Mouse (Mus musculus) intestine, embryonic 14.5 days (tissue): ENCODE measurements around the gene Atp7b. TPM values are rescaled to one million over a fixed set of nuclear protein-coding genes. Genes with fewer than 3 reads are reported as not detected.
A peak's percentile ranks its signal among the peaks of the same experiment; 100 is the strongest.

ENCODE experiments used
- ATAC-seq: fragments of 200-750 bp; cut with Nextera tagmentation; replicated peaks from 2 replicates; pipeline ENCODE4 v1.8.0; 2017; ENCODE audit warnings: low read depth, moderate number of reproducible peaks, moderate TSS enrichment, moderate library complexity; ENCODE audit not compliant: low FRiP score, low TSS enrichment
- DNase-seq: peaks from one replicate; pipeline ENCODE4 v3.0.0-alpha.2; 2018; ENCODE audit warnings: low spot score
- H3K27ac ChIP-seq: fragments of 300-500 bp; sonication (generic); 2 replicates; pipeline ENCODE4 v1.5.1; 2014; ENCODE audit warnings: low read depth, mild to moderate bottlenecking, control low read depth
- H3K27me3 ChIP-seq: fragments of 300-500 bp; sonication (generic); replicated peaks from 2 replicates; pipeline ENCODE4 v1.6.1; 2014; ENCODE audit warnings: low read length, control low read depth; ENCODE audit not compliant: control insufficient read depth, insufficient read depth
- H3K36me3 ChIP-seq: fragments of 300-500 bp; sonication (generic); 2 replicates; pipeline ENCODE4 v1.6.1; 2014; ENCODE audit warnings: low read length, control low read depth; ENCODE audit not compliant: control insufficient read depth, insufficient read depth
- H3K4me1 ChIP-seq: fragments of 300-500 bp; sonication (generic); replicated peaks from 2 replicates; pipeline ENCODE4 v1.6.1; 2014; ENCODE audit warnings: low read length, control low read depth, mixed read lengths; ENCODE audit not compliant: control insufficient read depth, insufficient read depth
- H3K4me2 ChIP-seq: fragments of 300-500 bp; sonication (generic); 2 replicates; pipeline ENCODE4 v1.6.1; 2014; ENCODE audit warnings: low read length
- H3K4me3 ChIP-seq: fragments of 300-500 bp; sonication (generic); 2 replicates; pipeline ENCODE4 v1.5.1; 2014; ENCODE audit warnings: low read depth, low read length, control low read depth, mixed read lengths
- H3K9ac ChIP-seq: fragments of 300-500 bp; sonication (generic); 2 replicates; pipeline ENCODE4 v1.6.1; 2014; ENCODE audit warnings: mild to moderate bottlenecking, low read length
- H3K9me3 ChIP-seq: fragments of 300-500 bp; sonication (generic); 2 replicates; pipeline ENCODE4 v1.6.1; 2016; ENCODE audit warnings: low read length, control low read depth; ENCODE audit not compliant: control insufficient read depth
- WGBS: fragments of 180-500 bp; shearing (Covaris S2); extraction: QIAGEN DNeasy Blood & Tissue Kit; methylation state at CpG from one replicate; pipeline ENCODE4 v1.1.7; 2014; 5-methylcytosine and 5-hydroxymethylcytosine counted together
- polyA plus RNA-seq: library from polyadenylated mRNA; unstranded; fragments of >200 nt; fragmentation: Nextera tagmentation; extraction: Ambion mirVana; gene quantifications from 2 replicates; pipeline ENCODE4 v1.2.1, GENCODE M21; 2014

The Atp7b gene
- polyA plus RNA-seq, 1 experiment from 2014 or later, result 4.1 TPM

DNA sequence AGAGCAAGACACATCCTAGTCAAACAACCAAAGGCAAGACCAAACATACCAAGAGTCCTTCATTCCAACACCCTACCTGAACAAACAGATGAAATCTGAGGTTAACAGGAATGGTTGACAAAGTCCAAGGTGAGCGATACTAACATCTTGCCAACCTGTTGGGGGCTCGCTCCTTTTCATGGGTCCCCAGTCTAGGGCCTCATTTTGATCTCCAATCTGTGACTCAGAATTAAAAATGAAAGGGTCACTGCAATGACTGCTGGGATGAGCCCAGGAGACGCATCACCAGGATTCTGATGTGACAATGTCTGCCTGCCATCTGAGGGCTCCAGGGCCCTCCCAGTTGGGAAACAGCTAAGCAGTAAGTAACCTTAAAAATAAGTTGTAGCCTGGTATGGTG, 90.6 kb downstream of the Atp7b start, which contains the start of gene Ccdc70:
TSS of gene Ccdc70 (plus strand) at position 301 of the 400 bp plus-strand sequence.
- Histone ChIP-seq H3K4me3 (no peak within 1 kb of the TSS), H3K27ac (no peak within 1 kb of the TSS), H3K9me3 (no peaks in the 10 kb centered on the region), H3K4me1 (no peaks in the 10 kb centered on the region), H3K36me3 (no peaks in the 10 kb centered on the region), H3K27me3 (no peaks in the 10 kb centered on the region), H3K9ac (no peak within 1 kb of the TSS), H3K4me2 (no peak within 1 kb of the TSS)
- DNase-seq (no peak), ATAC-seq (no peak)
- 81% methylated on average over 3 of the region's 3 CpGs for WGBS

DNA sequence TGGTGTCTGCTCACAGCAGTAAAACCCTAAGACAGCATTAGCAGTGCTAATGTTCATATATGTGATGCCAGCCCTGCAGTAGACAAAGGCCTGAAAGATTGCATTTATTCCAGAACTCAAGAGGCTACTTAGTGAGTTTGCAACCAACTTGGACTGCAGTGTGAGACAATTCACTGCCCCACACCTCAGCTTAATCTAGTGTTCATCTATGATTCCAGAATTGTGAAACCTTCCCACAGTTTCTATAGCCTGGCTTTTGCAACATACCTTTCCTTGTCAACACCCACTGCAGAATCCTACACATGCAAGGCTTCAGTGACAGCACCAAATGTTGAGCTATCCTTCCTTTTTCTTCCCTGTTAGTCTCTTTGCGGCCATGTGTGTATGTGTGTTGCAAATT, 93.5 kb downstream of the Atp7b start:
- H3K4me2 ChIP-seq, result no peak overlapping the region
- H3K9ac ChIP-seq, result no peak overlapping the region
- no peaks in the 10 kb centered on the region for H3K36me3 ChIP-seq
- no peak for ATAC-seq
- H3K4me3 ChIP-seq, result no peak overlapping the region
- WGBS, result 90% methylated on average over 1 of the region's 1 CpGs
- H3K9me3 ChIP-seq, result no peaks in the 10 kb centered on the region
- no peaks in the 10 kb centered on the region for H3K4me1 ChIP-seq
- no peak overlapping the region for H3K27ac ChIP-seq
- H3K27me3 ChIP-seq, result no peaks in the 10 kb centered on the region
- no peak for DNase-seq

DNA sequence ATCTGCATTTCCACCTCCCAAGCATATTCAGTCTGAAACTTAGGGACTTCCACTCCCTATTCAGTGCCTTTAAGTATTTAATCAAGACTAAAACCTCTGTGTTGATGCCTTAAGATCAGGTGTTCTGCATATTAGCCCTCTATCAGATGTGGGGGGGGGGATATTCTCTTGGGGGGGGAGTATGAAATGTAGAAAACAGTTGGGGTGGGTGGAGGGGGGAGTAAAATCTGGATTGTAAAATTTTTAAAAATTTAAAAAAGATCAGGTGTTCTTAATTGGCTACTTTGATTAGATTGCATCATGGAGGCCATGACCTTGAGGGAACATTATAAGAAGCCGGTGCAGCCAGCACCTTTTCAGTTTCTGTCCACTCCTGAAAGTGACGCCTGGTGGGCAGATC, 101.7 kb downstream of the Atp7b start, which contains the start of gene Fam90a1a:
TSS of gene Fam90a1a (plus strand) at position 301 of the 400 bp plus-strand sequence.
- WGBS, result 83% methylated on average over 2 of the region's 2 CpGs
- no peak for ATAC-seq
- H3K4me2 ChIP-seq, result no peak within 1 kb of the TSS

DNA sequence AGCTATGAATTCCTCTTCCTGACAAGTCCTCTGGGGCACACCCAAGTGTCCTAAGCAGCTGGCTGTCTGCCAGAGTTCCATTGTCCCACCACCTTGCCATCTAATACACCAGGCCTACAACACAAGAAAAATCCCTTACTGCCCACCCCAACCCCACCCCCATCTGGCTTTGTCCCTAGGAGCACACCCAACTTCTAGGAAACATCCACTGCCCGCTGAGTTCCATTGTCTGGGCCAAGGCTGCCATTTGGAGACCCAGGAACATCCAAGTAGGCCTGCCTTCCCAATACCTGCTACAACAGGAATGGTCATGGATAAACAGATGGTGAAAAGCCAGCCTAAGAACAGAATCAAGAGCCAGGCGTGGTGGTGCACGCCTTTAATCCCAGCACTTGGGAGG, 103.8 kb downstream of the Atp7b start:
- H3K9ac ChIP-seq, result no peak overlapping the region
- DNase-seq (no peak), ATAC-seq (no peak)
- no peak overlapping the region for H3K27ac ChIP-seq
- no peak overlapping the region for H3K4me2 ChIP-seq
- no peak overlapping the region for H3K4me3 ChIP-seq
- H3K36me3 ChIP-seq, result no peaks in the 10 kb centered on the region
- H3K27me3 ChIP-seq, result no peaks in the 10 kb centered on the region
- no peaks in the 10 kb centered on the region for H3K9me3 ChIP-seq
- no peaks in the 10 kb centered on the region for H3K4me1 ChIP-seq
- WGBS, result 83% methylated on average over 3 of the region's 3 CpGs

More for the DNA sequence above, 101.7 kb downstream of the Atp7b start, which contains the start of gene Fam90a1a:
- no peaks in the 10 kb centered on the region for H3K27me3 ChIP-seq
- no peak within 1 kb of the TSS for H3K27ac ChIP-seq
- H3K9me3 ChIP-seq, result no peaks in the 10 kb centered on the region
- H3K4me1 ChIP-seq, result no peaks in the 10 kb centered on the region
- H3K36me3 ChIP-seq, result no peaks in the 10 kb centered on the region
- no peak for DNase-seq
- H3K4me3 ChIP-seq, result no peak within 1 kb of the TSS
- H3K9ac ChIP-seq, result no peak within 1 kb of the TSS

DNA sequence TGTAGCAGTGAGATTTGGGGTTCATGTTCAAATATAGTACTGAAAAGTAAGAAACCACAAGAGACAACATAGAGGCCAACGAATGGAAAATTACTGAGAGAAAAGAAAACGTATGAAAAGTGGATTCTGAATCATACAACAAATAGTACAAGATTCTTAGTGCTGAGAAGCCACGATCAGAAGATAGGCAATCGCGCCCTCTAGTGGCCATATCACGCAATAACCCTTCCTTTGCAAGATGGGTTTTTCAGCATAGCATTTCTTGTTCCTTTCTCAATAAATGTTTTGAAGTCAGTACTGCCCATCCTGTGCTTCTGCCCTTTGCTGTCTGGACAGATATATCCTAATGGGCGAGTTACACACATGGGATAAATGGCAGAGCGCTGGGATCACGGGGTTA, 104.8 kb downstream of the Atp7b start:
- H3K27ac ChIP-seq, result no peak overlapping the region
- H3K9me3 ChIP-seq, result no peaks in the 10 kb centered on the region
- no peak overlapping the region for H3K4me2 ChIP-seq
- DNase-seq (peak; percentile 60), ATAC-seq (no peak)
- H3K9ac ChIP-seq, result no peak overlapping the region
- H3K27me3 ChIP-seq, result no peaks in the 10 kb centered on the region
- H3K4me1 ChIP-seq, result no peaks in the 10 kb centered on the region
- H3K4me3 ChIP-seq, result no peak overlapping the region
- no peaks in the 10 kb centered on the region for H3K36me3 ChIP-seq
- 10% methylated on average over 9 of the region's 9 CpGs for WGBS

DNA sequence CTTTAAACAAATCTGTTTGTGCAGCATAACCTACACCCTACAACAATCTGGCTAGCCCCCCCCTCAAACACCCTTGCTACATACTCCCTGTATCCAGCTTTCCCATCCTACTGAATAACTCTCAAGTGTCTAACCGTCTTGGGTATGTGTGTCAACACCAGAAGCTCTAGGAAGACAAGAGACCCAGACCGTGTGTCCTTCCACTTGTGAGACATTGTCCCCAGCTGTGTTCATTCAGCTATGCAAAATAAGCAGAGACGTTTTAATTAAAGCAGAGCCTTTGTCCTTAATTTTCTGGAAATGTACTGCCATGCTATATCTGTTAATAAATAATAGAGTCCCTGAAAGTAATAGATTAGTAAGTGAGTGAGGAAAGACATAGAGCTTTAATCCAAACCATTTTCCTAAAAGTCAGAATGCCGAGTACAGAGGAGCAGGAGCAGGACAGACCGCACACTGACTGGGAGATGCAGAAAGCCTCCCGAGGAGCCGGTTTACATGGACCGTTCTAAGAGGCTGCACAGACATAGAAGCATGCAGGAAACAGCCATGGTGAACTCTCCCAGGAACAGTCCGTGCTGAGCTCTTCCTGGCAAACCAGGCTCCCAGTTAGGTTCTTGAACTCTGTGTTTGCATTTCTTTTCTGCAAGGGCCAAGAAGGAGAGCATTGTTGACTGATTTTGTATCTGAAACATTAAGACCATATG, 112.6 kb downstream of the Atp7b start:
- no peak for DNase-seq
- Histone ChIP-seq H3K36me3 (no peaks in the 10 kb centered on the region), H3K4me2 (no peak overlapping the region), H3K27me3 (no peaks in the 10 kb centered on the region), H3K4me1 (no peaks in the 10 kb centered on the region), H3K9me3 (no peaks in the 10 kb centered on the region), H3K4me3 (no peak overlapping the region), H3K9ac (no peak overlapping the region), H3K27ac (no peak overlapping the region)
- 70% methylated on average over 9 of the region's 9 CpGs for WGBS
- no peak for ATAC-seq

DNA sequence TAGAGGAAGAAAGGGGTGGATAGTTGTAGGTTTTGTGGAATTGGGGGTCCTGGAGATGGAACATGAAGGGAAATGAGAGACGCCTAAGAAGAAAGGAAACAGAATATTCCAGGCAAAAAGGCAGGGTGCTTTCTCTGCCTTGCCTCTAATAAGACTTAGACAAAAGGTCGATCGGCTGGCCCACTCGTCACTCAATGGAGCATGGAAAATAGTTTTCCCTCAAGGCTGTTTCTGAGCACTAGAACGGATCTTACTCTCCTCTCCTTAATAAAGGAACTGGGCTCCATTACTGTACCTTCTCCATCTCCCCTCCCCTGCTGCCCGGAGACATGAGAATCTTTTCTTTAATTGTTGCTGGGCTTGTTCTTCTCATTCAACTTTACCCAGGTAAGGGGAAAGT, 113.6 kb downstream of the Atp7b start, which contains the start of gene Defb13:
TSS of gene Defb13 (plus strand) at position 301 of the 400 bp plus-strand sequence.
- Histone ChIP-seq H3K9me3 (no peaks in the 10 kb centered on the region), H3K4me2 (no peak within 1 kb of the TSS), H3K27me3 (no peaks in the 10 kb centered on the region), H3K4me1 (no peaks in the 10 kb centered on the region), H3K27ac (no peak within 1 kb of the TSS), H3K4me3 (no peak within 1 kb of the TSS), H3K36me3 (no peaks in the 10 kb centered on the region), H3K9ac (no peak within 1 kb of the TSS)
- ATAC-seq (no peak), DNase-seq (no peak)
- 84% methylated on average over 6 of the region's 6 CpGs for WGBS
